Mouse (Mus musculus): ENCODE data around the gene Pcgf6. TPM values are rescaled to one million over a fixed set of nuclear protein-coding genes. Genes with fewer than 3 reads are reported as not detected.

Pcgf6 gene
- polyA plus RNA-seq, 1 experiment from 2014 or later, result 20.4 TPM

- H3K27ac ChIP-seq (ENCODE audit: low read depth, low read length), result no peak overlapping the region
- no peaks in the 10 kb centered on the region for H3K9me3 ChIP-seq (replicated peaks; ENCODE audit: control insufficient read depth, low read length)
- H3K36me3 ChIP-seq (ENCODE audit: control insufficient read depth, insufficient read depth, low read length), result no peaks in the 10 kb centered on the region
- ATAC-seq (no peak), DNase-seq (ENCODE audit: low spot score) (no peak)
- no peak overlapping the region for H3K4me2 ChIP-seq (ENCODE audit: low read length)
- no peak overlapping the region for H3K4me3 ChIP-seq (ENCODE audit: low read depth, low read length)
- H3K9ac ChIP-seq (ENCODE audit: low read length), result no peak overlapping the region
- H3K27me3 ChIP-seq (replicated peaks; ENCODE audit: control insufficient read depth, insufficient read depth, low read length), result no peaks in the 10 kb centered on the region
- WGBS, result 78% methylated on average over 6 of the region's 6 CpGs
- H3K4me1 ChIP-seq (ENCODE audit: control insufficient read depth, insufficient read depth, low read length), result no peaks in the 10 kb centered on the region
Observed at GRCm38 (mm10) chr19:46987646-46988045, 63.1 kb downstream of the Pcgf6 start.

DNA sequence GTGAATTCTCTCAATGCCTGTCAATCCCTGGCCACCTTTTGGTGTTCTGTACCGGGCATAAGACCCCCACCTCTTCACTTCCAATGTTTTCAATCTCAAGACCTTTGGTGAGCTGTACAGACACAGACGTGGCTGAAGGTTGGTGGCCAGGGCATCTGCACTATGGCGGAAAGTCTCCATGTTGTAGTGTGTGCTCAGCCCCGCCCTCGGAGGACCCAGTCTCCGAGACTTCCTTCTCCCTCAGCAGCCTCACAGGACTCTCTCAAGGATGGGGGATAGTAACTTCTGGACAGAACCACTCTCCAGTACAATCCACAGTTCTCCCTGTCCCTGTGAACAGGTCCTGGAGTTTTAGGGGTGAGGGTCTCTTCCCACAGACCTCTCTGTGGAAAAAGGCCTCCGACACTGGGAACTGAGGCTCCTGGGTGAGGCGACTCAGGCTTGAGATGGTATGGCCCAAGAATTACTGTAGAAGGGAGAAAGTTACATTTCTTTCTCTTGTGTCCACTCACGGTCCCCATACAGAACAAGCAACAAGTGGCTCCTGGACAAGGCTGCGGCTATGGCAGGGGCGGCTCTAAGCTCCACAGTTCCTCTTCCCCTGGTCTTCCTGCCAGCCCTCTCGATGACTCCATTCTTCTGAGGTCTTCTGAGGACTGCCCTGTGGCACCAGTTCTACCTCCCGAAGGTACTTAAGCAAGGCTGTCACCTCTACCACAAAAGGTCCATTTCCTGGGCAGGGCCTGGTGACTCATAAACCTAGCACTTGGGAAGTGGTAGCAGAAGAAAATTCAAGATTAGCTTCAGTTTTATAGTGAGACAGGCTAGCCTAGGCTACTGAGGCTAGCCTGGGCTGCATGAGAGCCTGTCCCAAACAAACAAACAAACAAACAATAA, 65.7 kb downstream of the Pcgf6 start:
- Histone ChIP-seq H3K27ac (ENCODE audit: low read depth, low read length) (no peak overlapping the region), H3K27me3 (replicated peaks; ENCODE audit: control insufficient read depth, insufficient read depth, low read length) (no peaks in the 10 kb centered on the region), H3K4me3 (ENCODE audit: low read depth, low read length) (no peak overlapping the region), H3K9me3 (replicated peaks; ENCODE audit: control insufficient read depth, low read length) (no peaks in the 10 kb centered on the region), H3K9ac (ENCODE audit: low read length) (no peak overlapping the region), H3K36me3 (ENCODE audit: control insufficient read depth, insufficient read depth, low read length) (no peaks in the 10 kb centered on the region), H3K4me2 (ENCODE audit: low read length) (no peak overlapping the region), H3K4me1 (ENCODE audit: control insufficient read depth, insufficient read depth, low read length) (no peaks in the 10 kb centered on the region)
- WGBS, result 90% methylated on average over 13 of the region's 13 CpGs
- DNase-seq (ENCODE audit: low spot score) (no peak), ATAC-seq (no peak)

GRCm38 (mm10) chr19:46983966-46984380, 66.7 kb downstream of the Pcgf6 start:
- Histone ChIP-seq H3K27me3 (replicated peaks; ENCODE audit: control insufficient read depth, insufficient read depth, low read length) (no peaks in the 10 kb centered on the region), H3K9ac (ENCODE audit: low read length) (no peak overlapping the region), H3K36me3 (ENCODE audit: control insufficient read depth, insufficient read depth, low read length) (no peaks in the 10 kb centered on the region), H3K9me3 (replicated peaks; ENCODE audit: control insufficient read depth, low read length) (no peaks in the 10 kb centered on the region), H3K4me3 (ENCODE audit: low read depth, low read length) (no peak overlapping the region), H3K4me1 (ENCODE audit: control insufficient read depth, insufficient read depth, low read length) (no peaks in the 10 kb centered on the region), H3K4me2 (ENCODE audit: low read length) (no peak overlapping the region), H3K27ac (ENCODE audit: low read depth, low read length) (no peak overlapping the region)
- 64% methylated on average over 11 of the region's 11 CpGs for WGBS
- DNase-seq (ENCODE audit: low spot score) (no peak), ATAC-seq (no peak)

Other genes starting within 250 kb of the Pcgf6 start
- gene Ina, start 36.2 kb downstream of the Pcgf6 start, polyA plus RNA-seq (2014; fragmentation: Nextera tagmentation; extraction: Ambion mirVana), result 253 and 297 TPM in 2 replicates
- gene Nt5c2, start 35.8 kb downstream of the Pcgf6 start, polyA plus RNA-seq (2014; fragmentation: Nextera tagmentation; extraction: Ambion mirVana), result 84.2 and 86.2 TPM in 2 replicates
- gene Taf5, start 16.8 kb upstream of the Pcgf6 start, polyA plus RNA-seq (2014; fragmentation: Nextera tagmentation; extraction: Ambion mirVana), result 8.4 and 10.2 TPM in 2 replicates
- gene Usmg5, start 39.7 kb upstream of the Pcgf6 start, polyA plus RNA-seq (2014; fragmentation: Nextera tagmentation; extraction: Ambion mirVana), result 1,398 and 1,484 TPM in 2 replicates
- 5.7 and 7.4 TPM in 2 replicates for gene Pdcd11, start 39.9 kb upstream of the Pcgf6 start, polyA plus RNA-seq (2014; fragmentation: Nextera tagmentation; extraction: Ambion mirVana)
- gene Calhm2, start 87.4 kb upstream of the Pcgf6 start, polyA plus RNA-seq (2014; fragmentation: Nextera tagmentation; extraction: Ambion mirVana), result 0.69 and 0.83 TPM in 2 replicates
- gene Calhm1, start 93.3 kb upstream of the Pcgf6 start, polyA plus RNA-seq (2014; fragmentation: Nextera tagmentation; extraction: Ambion mirVana), result not detected in 2 replicates
- not detected in 2 replicates for gene Calhm3, start 106.9 kb upstream of the Pcgf6 start, polyA plus RNA-seq (2014; fragmentation: Nextera tagmentation; extraction: Ambion mirVana)
- gene Neurl1a, start 127.9 kb upstream of the Pcgf6 start, polyA plus RNA-seq (2014; fragmentation: Nextera tagmentation; extraction: Ambion mirVana), result 3.7 and 6.4 TPM in 2 replicates

All from forebrain, embryonic 14.5 days (tissue).